Mouse (Mus musculus) Patski (cell line): Measurements from ENCODE around the gene 3110082I17Rik. TPM values are rescaled to one million over a fixed set of nuclear protein-coding genes. Genes with fewer than 3 reads are reported as not detected.

Experiments
- ATAC-seq: fragments of 100-300 bp; one replicate; pipeline ENCODE4 v1.8.0; 2021
- CTCF ChIA-PET: fragments of 350-600 bp; sonication (Branson Sonifier 250); formaldehyde crosslinking; loops from one replicate; lab custom pipeline; 2022; ENCODE audit warnings: inconsistent platforms; lab: Charles Lee
- POLR2A ChIA-PET: fragments of 350-600 bp; sonication (Branson Sonifier 250); formaldehyde crosslinking; loops from one replicate; lab custom pipeline; 2022; ENCODE audit warnings: antibody characterized with exemption, inconsistent platforms; lab: Charles Lee
- DNase-seq: peaks from one replicate; pipeline ENCODE4 v3.0.0-alpha.2; 2011; ENCODE audit warnings: low read depth, low spot score
- H3K27me3 ChIP-seq: fragments of 371-371 bp; one replicate; pipeline ENCODE4 v1.5.1; 2021
- CTCF ChIP-seq: fragments of 100-300 bp; IDR thresholded peaks from one replicate; pipeline ENCODE4 v1.5.1; 2021
- in situ Hi-C: fragments of 300-500 bp; cut with MboI; formaldehyde crosslinking; loops from 3 replicates; pipeline ENCODE4 v1.11.1; 2018; ENCODE audit warnings: low pct_unique_long_range_greater_than_20kb, mixed read lengths
- polyA plus RNA-seq: library from polyadenylated mRNA; unstranded; gene quantifications from one replicate; pipeline ENCODE4 v1.2.3, GENCODE M21; 2021

3110082I17Rik gene
- polyA plus RNA-seq: 19.1 TPM

GRCm38 (mm10) chr5:139460384-139461067 is at the start of gene 3110082I17Rik:
3110082I17Rik (minus strand) TSS chr5:139460527.
- ChIA-PET POLR2A (interaction anchor here (0.6 to 2.3 kb wide), 3 partner anchors 21 to 1831 kb away, joined by 3 to 6 read pairs (median 3); no protein-coding TSS in a partner anchor), CTCF (interaction anchor here (1.0 to 2.1 kb wide), 5 partner anchors 10 to 96 kb away, joined by 3 to 7 read pairs (median 4); no protein-coding TSS in a partner anchor)
- no peak for TF ChIP-seq CTCF
- in situ Hi-C loops: no loop called here
- ATAC-seq (peak; percentile 95), DNase-seq (peak; percentile 91)
- no peaks in the 10 kb centered on the region for H3K27me3 ChIP-seq

GRCm38 (mm10) chr5:139506207-139506606 is 45.9 kb upstream of the 3110082I17Rik start:
- in situ Hi-C loops: no loop called here
- DNase-seq (no peak), ATAC-seq (no peak)
- CTCF ChIA-PET: interaction anchor here (0.8 to 2.3 kb wide), 3 partner anchors 9 to 147 kb away, joined by 3 to 6 read pairs (median 4); no protein-coding TSS in a partner anchor
- no peak for TF ChIP-seq CTCF
- H3K27me3 ChIP-seq: peaks cover 7% of the 10 kb centered on the region
- POLR2A ChIA-PET: no interaction called here

GRCm38 (mm10) chr5:139505073-139505606 is 44.8 kb upstream of the 3110082I17Rik start:
- ChIA-PET POLR2A (no interaction called here), CTCF (interaction anchor here (0.6 to 2.3 kb wide), 10 partner anchors 9 to 153 kb away, joined by 3 to 7 read pairs (median 3); partner anchors contain the start of gene Zfand2a)
- no peak for DNase-seq
- no peak for ATAC-seq
- H3K27me3 ChIP-seq: peaks cover 7% of the 10 kb centered on the region
- in situ Hi-C loops: no loop called here
- peak; percentile 86 for TF ChIP-seq CTCF

- no peak for ATAC-seq
- no peak for DNase-seq
- in situ Hi-C loops: loop anchor here (5.0 kb wide), 1 partner anchor 140 kb away; no protein-coding TSS in a partner anchor
- no peak for TF ChIP-seq CTCF
- ChIA-PET POLR2A (no interaction called here), CTCF (interaction anchor here (1.2 kb wide), 1 partner anchor 170 kb away, joined by 3 read pairs; no protein-coding TSS in a partner anchor)
- H3K27me3 ChIP-seq: peaks cover 7% of the 10 kb centered on the region
These were observed 42.0 kb upstream of the 3110082I17Rik start for GRCm38 (mm10) chr5:139502281-139502680.

- CTCF ChIA-PET: interaction anchor here (1.5 kb wide), 1 partner anchor 15 kb away, joined by 3 read pairs; the partner anchor contains the start of gene Zfand2a
- no peaks in the 10 kb centered on the region for H3K27me3 ChIP-seq
- DNase-seq (no peak), ATAC-seq (peak; percentile 15)
- POLR2A ChIA-PET: no interaction called here
- no peak for TF ChIP-seq CTCF
- in situ Hi-C loops: no loop called here
These were observed 38.5 kb upstream of the 3110082I17Rik start for GRCm38 (mm10) chr5:139498791-139499190.

- ATAC-seq (no peak), DNase-seq (no peak)
- in situ Hi-C loops: no loop called here
- CTCF ChIA-PET: interaction anchor here (0.8 to 1.4 kb wide), 4 partner anchors 8 to 132 kb away, joined by 3 read pairs; no protein-coding TSS in a partner anchor
- no peak for TF ChIP-seq CTCF
- POLR2A ChIA-PET: no interaction called here
- no peaks in the 10 kb centered on the region for H3K27me3 ChIP-seq
These were observed 36.6 kb upstream of the 3110082I17Rik start for GRCm38 (mm10) chr5:139496939-139497338.

GRCm38 (mm10) chr5:139495019-139495669 is 34.8 kb upstream of the 3110082I17Rik start:
- no peak for TF ChIP-seq CTCF
- POLR2A ChIA-PET: interaction anchor here (1.2 kb wide), 1 partner anchor 31 kb away, joined by 3 read pairs; no protein-coding TSS in a partner anchor
- in situ Hi-C loops: no loop called here
- CTCF ChIA-PET: interaction anchor here (1.1 kb wide), 1 partner anchor 9 kb away, joined by 3 read pairs; no protein-coding TSS in a partner anchor
- H3K27me3 ChIP-seq: no peaks in the 10 kb centered on the region
- ATAC-seq (no peak), DNase-seq (no peak)

- ChIA-PET CTCF (interaction anchor here (0.7 to 1.3 kb wide), 3 partner anchors 9 to 129 kb away, joined by 3 read pairs; partner anchors contain the start of gene Zfand2a), POLR2A (interaction anchor here (0.5 kb wide), 1 partner anchor 207 kb away, joined by 3 read pairs; no protein-coding TSS in a partner anchor)
- no peaks in the 10 kb centered on the region for H3K27me3 ChIP-seq
- DNase-seq (no peak), ATAC-seq (no peak)
- no peak for TF ChIP-seq CTCF
- in situ Hi-C loops: no loop called here
These were observed 33.4 kb upstream of the 3110082I17Rik start for GRCm38 (mm10) chr5:139493690-139494089.

GRCm38 (mm10) chr5:139491348-139491747 is 31.0 kb upstream of the 3110082I17Rik start:
- TF ChIP-seq CTCF: no peak
- CTCF ChIA-PET: no interaction called here
- POLR2A ChIA-PET: no interaction called here
- H3K27me3 ChIP-seq: no peaks in the 10 kb centered on the region
- DNase-seq: no peak
- in situ Hi-C loops: no loop called here
- no peak for ATAC-seq

GRCm38 (mm10) chr5:139490131-139490530 is 29.8 kb upstream of the 3110082I17Rik start:
- CTCF ChIA-PET: no interaction called here
- DNase-seq: no peak
- in situ Hi-C loops: no loop called here
- H3K27me3 ChIP-seq: no peaks in the 10 kb centered on the region
- no peak for TF ChIP-seq CTCF
- POLR2A ChIA-PET: no interaction called here
- no peak for ATAC-seq
